Mouse (Mus musculus): ENCODE measurements around the gene Clec1b. TPM values are rescaled to one million over a fixed set of nuclear protein-coding genes. Genes with fewer than 3 reads are reported as not detected.

The Clec1b gene
- not detected for total RNA-seq (2021)
- long read RNA-seq, experiment 1 = 0 reads
- long read RNA-seq, experiment 2 = 0 reads

- DNase-seq (ENCODE audit: low spot score) = no peak
Observed at GRCm38 (mm10) chr6:129396997-129397396, at the start of gene Clec1b. Gene Clec1b (plus strand): TSS chr6:129397297.

DNA sequence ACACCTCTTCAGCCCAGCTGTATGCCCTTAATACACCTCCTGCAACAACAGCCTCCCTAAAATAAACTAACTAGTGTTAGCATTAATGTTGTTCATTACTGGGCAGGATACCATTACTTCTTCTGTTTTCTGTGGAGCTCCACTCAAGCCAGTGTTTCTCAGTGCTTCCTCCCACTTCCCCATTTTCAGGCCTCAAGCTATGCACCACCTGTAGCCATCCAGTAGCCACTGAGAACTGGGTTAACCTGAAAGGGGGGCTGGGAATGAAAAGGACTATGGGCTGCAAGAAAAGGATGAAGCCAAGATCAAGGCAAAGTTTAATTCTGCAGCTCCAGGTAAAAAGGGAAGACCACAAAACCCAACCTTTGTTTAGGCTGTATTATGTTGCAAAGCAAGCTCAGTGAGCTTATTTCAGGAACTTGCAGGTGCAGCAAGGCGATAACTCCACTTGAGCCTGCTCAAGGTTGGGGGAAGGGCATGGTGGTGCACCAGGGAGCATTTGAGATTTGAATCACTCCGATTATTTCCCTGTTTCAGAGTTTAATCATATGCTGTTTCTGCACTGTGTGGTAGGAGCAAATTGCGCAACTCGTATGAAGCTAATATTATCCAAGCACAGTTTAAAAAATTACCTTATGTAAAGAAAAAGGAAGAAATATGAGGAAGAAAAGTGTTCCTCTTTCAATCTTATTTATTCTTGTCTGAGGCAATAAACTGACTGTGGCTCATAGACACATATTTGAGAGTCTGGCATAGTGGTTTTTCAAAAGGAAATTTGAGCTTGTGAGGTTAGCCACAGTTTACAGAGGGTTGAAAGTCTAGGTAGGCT, 47.4 kb upstream of the Clec1b start:
- peak; percentile 2 for DNase-seq (ENCODE audit: low spot score)

DNA sequence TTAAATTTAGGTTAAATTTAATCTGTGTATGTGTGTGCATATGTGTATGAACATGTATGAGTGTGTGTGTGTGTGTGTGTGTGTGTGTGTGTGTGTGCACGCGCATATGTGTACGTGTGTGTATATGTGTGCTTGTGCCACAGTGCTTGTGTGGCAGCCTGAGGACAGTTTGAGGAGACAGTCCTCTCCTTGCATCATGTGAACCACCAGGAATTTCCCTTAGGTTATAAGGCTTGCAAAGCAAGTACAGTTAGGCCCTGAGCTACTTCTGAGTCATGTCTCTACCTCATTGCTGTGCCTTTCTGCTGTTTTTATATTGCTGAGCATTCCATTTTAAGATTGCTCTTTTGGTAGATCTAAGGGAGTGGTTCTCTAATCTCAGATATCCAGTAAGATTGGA, 46.0 kb upstream of the Clec1b start:
- DNase-seq (ENCODE audit: low spot score) = no peak

DNA sequence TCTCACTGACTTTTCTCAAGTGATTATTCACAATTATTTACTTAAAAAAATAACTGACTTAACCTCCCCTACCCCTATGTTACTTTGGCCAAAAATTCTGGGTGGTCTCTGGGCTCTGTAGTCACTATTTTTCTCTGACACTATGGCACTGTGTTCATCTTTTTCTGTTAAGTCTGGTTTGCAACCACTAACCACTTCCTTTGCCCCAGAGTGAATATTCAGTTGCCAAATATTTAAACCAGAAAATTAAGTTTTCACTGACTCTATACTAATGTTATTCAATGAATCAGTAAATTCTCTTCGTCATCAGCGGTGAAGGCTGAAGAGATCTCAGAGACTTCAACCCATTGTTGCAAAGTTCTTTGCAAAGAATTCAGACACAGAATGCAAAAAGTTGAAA, 41.3 kb upstream of the Clec1b start:
- DNase-seq (ENCODE audit: low spot score) = no peak

GRCm38 (mm10) chr6:129356430-129356829, 40.7 kb upstream of the Clec1b start:
- DNase-seq (ENCODE audit: low spot score) = no peak

GRCm38 (mm10) chr6:129359515-129359914, 37.6 kb upstream of the Clec1b start:
- DNase-seq (ENCODE audit: low spot score) = no peak

- no peak for DNase-seq (ENCODE audit: low spot score)
Observed at GRCm38 (mm10) chr6:129363942-129364341, 33.2 kb upstream of the Clec1b start.

DNA sequence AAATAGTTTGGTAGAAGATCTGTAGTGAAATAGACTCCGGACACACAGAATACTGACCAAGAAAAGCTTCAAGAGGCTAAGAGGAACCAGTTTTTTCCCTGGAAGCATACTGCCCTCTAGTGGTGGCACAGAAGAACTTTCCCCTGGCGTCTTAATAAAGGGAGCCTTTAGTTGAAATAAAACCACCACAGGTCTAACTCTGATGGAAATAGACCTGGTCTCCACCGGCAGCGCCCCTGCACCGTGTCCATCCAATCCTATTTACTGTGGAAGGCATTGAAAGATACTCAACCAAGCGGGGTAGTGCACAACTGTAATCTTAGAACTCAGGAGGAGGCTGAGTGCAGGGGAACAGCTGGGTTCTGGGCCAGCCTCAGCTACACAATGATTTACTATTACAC, 31.1 kb upstream of the Clec1b start:
- peak; percentile 47 for DNase-seq (ENCODE audit: low spot score)

DNA sequence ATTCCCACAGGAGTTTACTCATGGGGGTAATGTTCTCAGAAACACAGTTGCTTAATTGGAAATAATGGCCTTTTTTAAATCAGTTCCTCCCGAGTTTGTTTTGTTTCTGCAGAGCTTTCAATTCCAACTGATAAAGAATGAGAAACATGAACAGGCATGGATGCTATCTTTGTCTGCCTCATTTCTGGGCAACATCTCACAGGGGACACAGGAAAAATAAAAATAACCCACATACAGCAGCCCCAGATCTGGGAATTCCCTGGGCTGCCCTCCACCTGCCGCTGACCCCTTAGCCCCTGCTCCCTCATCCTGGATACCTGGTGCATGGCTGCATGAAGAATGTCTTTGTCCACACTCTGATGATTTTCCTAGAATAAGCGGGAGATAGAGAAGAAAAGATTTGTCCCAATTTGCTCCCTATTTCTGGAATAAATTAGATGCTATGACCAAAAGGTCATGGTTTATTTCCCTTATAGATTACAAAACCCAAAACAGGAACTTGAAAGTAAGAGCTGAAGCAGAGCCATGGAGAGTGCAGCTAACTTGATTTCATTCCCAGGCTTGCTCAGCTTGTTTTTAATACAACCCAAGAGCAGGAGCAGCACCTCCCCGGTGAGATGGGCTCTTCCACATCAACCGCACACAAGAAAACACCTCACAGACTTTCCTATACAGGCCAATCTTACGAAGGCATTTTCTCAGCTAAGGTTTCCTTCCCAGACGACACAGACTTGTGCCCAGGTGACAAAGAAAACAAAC, 27.5 kb upstream of the Clec1b start:
- no peak for DNase-seq (ENCODE audit: low spot score)

DNA sequence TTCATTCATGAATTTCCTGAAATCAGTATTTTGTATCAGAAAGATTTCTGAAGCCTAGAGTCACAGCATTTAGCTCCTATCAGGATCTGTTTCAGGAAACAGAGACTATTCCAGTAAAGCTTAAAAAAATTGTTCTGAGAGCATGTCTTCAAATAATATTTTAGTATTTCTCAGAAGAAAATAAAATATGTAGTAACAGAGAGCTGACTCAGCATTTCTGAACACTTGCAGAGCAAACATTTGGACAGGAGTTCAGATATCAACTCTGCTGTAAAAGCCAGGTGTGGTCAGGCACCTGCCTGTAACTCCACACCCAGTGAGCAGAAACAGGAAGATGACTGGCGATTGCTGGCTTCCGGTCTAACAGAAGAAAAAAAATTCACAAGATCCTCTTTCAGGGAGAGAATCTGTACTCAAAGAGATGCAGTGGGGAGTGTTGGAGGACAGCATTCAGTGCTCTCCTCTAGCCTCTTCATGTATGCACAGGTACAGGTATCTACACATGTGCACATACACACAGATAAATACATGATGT, 22.1 kb upstream of the Clec1b start:
- DNase-seq (ENCODE audit: low spot score) = no peak

- DNase-seq (ENCODE audit: low spot score) = no peak
Observed at GRCm38 (mm10) chr6:129380454-129380853, 16.6 kb upstream of the Clec1b start.

DNA sequence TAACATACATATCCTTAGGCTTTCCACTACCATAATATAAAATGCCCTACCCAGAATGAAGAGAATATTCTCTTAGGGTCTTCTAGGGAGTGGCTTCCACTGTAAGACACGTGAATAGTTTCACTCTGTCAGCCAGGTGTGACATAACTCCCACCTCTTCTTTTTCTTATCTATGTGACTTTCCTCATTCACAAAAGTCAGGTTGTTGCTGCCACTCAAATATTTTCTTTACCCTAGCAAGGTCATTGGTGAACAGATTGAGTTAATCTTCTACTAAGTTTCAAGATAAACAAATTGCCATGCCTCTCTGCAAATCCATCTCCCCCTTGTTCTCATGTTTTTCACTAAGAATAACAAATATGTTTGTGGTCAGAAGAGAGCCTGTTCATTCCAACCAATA, 15.4 kb upstream of the Clec1b start:
- no peak for DNase-seq (ENCODE audit: low spot score)

DNA sequence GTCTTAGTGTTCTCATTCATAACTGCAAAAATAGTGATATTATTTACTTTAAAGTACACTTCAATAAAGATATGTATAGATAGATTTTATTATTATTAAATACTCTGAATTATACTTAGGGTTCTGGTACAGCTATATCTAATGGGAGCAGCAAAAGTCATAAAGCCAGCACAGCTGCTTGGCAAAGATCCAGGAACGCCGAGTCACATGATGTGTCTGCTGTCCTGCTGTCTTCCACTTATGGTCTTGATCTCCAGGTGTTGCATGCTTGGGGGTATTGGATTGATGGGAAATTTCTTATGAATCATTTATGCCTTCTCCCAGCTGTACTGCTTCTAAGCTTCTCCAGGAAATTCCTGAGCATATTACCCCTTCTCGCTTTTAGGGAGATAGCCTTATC, 13.6 kb upstream of the Clec1b start:
- no peak for DNase-seq (ENCODE audit: low spot score)

GRCm38 (mm10) chr6:129385000-129385399, 12.1 kb upstream of the Clec1b start:
- no peak for DNase-seq (ENCODE audit: low spot score)

DNA sequence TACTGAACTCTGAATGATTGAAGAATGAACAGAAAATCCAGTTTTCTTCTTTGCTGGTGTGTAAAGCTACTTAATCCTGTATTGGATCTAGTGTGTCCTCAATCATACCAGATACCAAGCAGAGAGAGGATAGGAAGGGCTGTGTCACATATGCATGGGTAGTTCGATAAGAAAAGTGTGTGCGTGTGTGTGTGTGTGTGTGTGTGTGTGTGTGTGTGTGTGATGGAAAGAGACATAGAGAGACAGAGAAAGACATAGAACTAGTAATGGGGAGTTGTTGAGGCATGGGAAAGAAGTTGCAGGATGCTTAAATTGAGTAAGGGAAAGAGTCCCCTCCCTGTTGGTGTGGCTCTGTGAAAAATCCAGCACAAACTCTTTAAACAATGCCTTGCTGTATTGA, 11.3 kb upstream of the Clec1b start, which contains the start of gene Clec12b:
Gene Clec12b, minus strand, starts transcription at position 101 of the 400 bp plus-strand sequence.
- DNase-seq (ENCODE audit: low spot score) = no peak

- DNase-seq (ENCODE audit: low spot score) = no peak
Observed at GRCm38 (mm10) chr6:129393087-129393720, 3.9 kb upstream of the Clec1b start.

DNA sequence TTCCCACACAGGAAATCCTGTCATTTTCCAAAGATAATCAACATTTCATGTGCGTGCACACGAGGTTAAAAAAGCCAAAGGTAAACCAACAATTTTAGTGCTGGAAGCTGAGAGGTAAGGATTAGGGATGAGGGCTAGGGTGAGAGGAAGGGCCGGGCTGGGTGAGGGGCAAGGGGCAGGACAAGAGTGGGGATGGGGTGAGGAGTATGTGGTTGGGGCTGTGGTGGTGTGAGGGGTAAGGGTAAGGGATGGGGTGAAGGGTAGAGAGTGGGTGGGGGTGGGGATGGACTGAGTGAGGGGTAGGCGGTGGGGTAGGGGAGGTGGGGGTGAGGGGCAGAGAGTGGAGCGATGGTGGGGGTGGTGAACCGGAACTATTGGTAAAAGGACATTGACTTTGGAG, 3.4 kb upstream of the Clec1b start:
- DNase-seq (ENCODE audit: low spot score) = no peak

DNA sequence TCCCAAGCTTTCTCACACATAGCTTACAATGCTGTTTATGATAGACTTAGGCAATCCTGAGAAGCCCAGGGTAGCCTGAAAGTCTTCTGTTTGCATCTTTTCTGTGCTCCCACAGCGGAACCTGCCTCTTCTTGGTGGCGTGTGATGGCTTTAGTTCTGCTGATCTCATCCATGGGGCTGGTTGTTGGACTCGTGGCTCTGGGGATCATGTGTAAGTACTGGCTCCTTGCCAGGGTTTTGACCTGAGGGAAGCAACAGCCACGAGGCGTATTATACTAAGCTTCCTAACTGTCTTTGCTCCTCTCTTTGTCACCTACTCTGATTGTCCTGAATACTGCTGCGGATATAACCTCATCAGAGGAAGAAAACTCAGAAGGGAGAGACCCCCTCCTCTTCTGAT, 2.8 kb downstream of the Clec1b start:
- DNase-seq (ENCODE audit: low spot score) = peak; percentile 33

DNA sequence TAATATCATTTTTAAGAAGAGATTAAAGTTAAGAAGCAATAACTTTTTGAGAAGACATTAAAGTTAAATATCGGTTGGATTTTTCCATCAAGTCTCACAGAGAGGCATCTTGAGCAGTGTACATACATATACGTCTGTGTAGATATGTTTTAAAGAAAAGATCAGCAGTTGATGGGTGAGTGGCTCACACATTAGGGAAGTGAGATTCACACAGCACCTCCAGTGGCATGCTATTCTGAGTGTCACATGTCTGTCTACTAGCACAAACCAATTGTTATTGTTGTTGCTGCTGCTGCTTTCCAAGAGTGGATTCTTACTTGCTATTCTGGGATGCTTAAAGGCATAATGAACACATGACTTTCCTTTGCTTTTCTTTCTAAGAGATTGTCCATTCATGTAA, 5.3 kb downstream of the Clec1b start:
- no peak for DNase-seq (ENCODE audit: low spot score)

DNA sequence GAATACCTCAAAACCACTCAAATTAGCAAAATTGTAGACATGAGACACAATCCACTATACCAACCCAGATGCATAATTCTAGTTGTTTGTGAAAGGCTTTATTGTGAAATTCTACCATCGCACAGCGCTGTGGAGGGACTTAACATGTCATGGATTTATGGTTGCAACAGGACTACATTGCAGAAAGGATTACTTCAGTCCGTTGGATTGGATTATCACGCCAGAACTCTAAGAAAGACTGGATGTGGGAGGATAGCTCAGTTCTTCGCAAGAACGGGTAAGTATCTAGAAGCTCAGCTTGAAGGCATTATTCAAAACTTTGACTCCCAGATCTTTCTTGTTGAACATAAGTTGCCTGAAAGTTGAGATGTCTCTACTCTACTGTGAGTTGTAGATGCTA, 6.3 kb downstream of the Clec1b start:
- no peak for DNase-seq (ENCODE audit: low spot score)

DNA sequence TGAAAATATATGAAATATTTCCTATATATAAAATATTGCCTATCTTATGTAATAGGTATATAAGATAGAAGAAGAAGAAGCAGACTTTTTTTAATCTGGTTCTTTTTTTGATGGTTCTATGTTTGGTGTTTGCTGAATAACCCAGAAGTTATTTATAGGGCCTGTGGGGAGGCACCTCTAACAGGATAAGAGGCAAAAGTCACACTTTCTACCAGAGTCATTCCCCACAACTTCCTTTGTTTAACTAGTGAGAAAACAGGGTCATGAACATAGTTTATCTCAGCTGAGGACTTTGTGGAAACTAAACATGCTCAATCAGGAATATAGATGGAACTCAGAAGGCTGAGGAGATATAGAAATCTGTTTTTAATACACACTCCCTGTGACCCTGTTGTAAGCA, 8.9 kb downstream of the Clec1b start:
- no peak for DNase-seq (ENCODE audit: low spot score)

GRCm38 (mm10) chr6:129407324-129407723, 10.2 kb downstream of the Clec1b start:
- DNase-seq (ENCODE audit: low spot score) = peak; percentile 28

All from gastrocnemius, adult 18-20 months (tissue).